Mouse (Mus musculus) ovary, postnatal 14 days (tissue): ENCODE data around the gene Clca3b.
"Not testable (repeated sequence)": the region's sequence is repeated elsewhere in the genome, so short reads cannot be mapped to it uniquely, and the experiment has no call there.

Experiments
- DNase-seq: peaks from one replicate; pipeline ENCODE4 v3.0.0; 2022; ENCODE audit warnings: low spot score

Clca3b gene

DNA sequence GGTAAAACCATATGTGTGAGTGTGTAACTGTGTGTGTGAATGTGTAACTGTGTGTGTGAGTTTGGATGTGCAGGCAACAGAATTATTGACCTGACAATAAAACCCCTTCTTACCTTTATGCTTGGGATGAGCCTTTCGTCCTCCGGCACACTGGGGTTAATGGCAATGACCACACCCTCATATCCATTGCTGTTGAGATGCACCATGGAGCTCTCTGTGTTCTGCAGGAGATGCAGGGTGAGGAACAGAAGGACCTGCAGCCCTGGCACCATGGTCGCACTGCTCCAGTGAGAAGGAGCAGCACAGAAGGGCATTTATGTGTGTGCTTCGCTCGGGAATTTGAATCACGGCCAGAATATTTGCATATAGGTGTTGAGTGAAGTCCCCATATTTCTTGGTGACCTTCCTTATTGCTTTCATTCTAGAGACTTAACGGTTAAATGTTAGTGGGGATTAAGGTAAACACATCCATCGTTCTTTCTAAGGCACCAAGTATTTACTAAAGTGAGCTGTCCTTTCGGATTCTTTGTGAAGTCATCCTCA is at the start of gene Clca3b:
Clca3b (minus strand) TSS at position 344 of the 543 bp plus-strand sequence.
- not testable (repeated sequence) for DNase-seq

GRCm38 (mm10) chr3:144897042-144897678 is 48.0 kb upstream of the Clca3b start:
- DNase-seq: no peak

- no peak for DNase-seq
Observed at GRCm38 (mm10) chr3:144890246-144890758, 41.1 kb upstream of the Clca3b start.

DNA sequence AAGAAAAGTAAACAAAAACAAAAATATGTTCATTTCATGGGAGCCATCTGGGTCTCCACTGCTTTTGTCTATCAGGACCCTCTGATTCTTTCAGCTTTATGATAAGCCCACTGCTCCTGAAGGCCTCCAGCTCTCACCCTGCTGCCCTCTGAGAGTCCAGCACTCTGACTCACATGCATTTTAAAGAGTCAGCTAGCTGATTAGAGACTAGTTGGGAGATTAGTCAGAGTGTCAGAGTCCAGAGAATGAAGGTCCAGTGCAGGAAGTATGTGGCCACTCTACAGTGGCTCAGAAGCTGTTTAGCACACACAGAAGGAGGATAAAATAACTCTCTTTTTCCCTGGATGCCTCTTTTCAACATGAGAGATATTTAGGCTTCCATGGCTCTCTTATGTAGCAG is 37.8 kb upstream of the Clca3b start:
- no peak for DNase-seq

- DNase-seq: not testable (repeated sequence)
Observed at GRCm38 (mm10) chr3:144872012-144872411, 22.9 kb upstream of the Clca3b start.

GRCm38 (mm10) chr3:144849584-144849983 is 427 bp upstream of the Clca3b start:
- DNase-seq: no peak

GRCm38 (mm10) chr3:144827257-144827656 is 21.9 kb downstream of the Clca3b start:
- DNase-seq: no peak

- DNase-seq: peak; percentile 68
Observed at GRCm38 (mm10) chr3:144825151-144825550, 24.0 kb downstream of the Clca3b start.

- no peak for DNase-seq
Observed at GRCm38 (mm10) chr3:144823331-144823730, 25.8 kb downstream of the Clca3b start.

- DNase-seq: no peak
Observed at GRCm38 (mm10) chr3:144820632-144821031, 28.5 kb downstream of the Clca3b start.

DNA sequence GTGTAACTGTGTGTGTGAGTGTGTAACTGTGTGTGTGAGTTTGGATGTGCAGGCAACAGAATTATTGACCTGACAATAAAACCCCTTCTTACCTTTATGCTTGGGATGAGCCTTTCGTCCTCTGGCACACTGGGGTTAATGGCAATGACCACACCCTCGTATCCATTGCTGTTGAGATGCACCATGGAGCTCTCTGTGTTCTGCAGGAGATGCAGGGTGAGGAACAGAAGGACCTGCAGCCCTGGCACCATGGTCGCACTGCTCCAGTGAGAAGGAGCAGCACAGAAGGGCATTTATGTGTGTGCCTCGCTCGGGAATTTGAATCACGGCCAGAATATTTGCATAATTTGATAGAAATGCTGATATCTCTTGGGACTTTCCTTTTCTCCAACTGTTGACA is 29.9 kb downstream of the Clca3b start, which contains the start of gene Clca3a2:
Clca3a2 (minus strand) TSS at position 276 of the 400 bp plus-strand sequence.
- DNase-seq: not testable (repeated sequence)

GRCm38 (mm10) chr3:144813336-144813735 is 35.8 kb downstream of the Clca3b start:
- DNase-seq: not testable (repeated sequence)

GRCm38 (mm10) chr3:144811821-144812220 is 37.3 kb downstream of the Clca3b start:
- no peak for DNase-seq

GRCm38 (mm10) chr3:144808153-144808925 is 40.8 kb downstream of the Clca3b start:
- not testable (repeated sequence) for DNase-seq

GRCm38 (mm10) chr3:144806626-144807025 is 42.5 kb downstream of the Clca3b start:
- not testable (repeated sequence) for DNase-seq

GRCm38 (mm10) chr3:144801861-144802260 is 47.3 kb downstream of the Clca3b start:
- DNase-seq: peak; percentile 3

GRCm38 (mm10) chr3:144785181-144786148 is 63.7 kb downstream of the Clca3b start:
- DNase-seq: no peak
